Mouse (Mus musculus): Measurements from ENCODE around the gene Mrpl34. TPM values are rescaled to one million over a fixed set of nuclear protein-coding genes. Genes with fewer than 3 reads are reported as not detected.
A peak's percentile ranks its signal among the peaks of the same experiment; 100 is the strongest.

Gene Mrpl34
- polyA plus RNA-seq, 1 experiment: 14.2 TPM

GRCm38 (mm10) chr8:71485142-71486135 lies 20.7 kb downstream of the Mrpl34 start, which contains the start of gene Ano8:
TSS of gene Ano8 (minus strand) at chr8:71485963.
- Histone ChIP-seq H3K36me3 (ENCODE audit: control insufficient read depth, insufficient read depth, low read length) (no peaks in the 10 kb centered on the region), H3K4me1 (ENCODE audit: control insufficient read depth, insufficient read depth, low read length) (peaks cover 39% of the 10 kb centered on the region), H3K27me3 (ENCODE audit: control insufficient read depth, insufficient read depth, low read length) (no peaks in the 10 kb centered on the region), H3K27ac (ENCODE audit: control insufficient read depth, insufficient read depth, low read depth, low read length) (no peak within 1 kb of the TSS), H3K4me3 (ENCODE audit: control insufficient read depth, low read depth, low read length) (peak within 1 kb of the TSS; percentile 57)
- TF ChIP-seq POLR2A (IDR thresholded peaks at IDR 0.05; ENCODE audit: control insufficient read depth, low read depth, low read length) (no peak), CTCF (IDR thresholded peaks at IDR 0.05; ENCODE audit: control insufficient read depth, insufficient read depth, insufficient replicate concordance, low read depth, low read length) (no peak)

- Histone ChIP-seq H3K27ac (ENCODE audit: control insufficient read depth, insufficient read depth, low read depth, low read length) (no peak overlapping the region), H3K4me3 (ENCODE audit: control insufficient read depth, low read depth, low read length) (no peak overlapping the region)
Measured at GRCm38 (mm10) chr8:71486136-71486529, 21.4 kb downstream of the Mrpl34 start.

GRCm38 (mm10) chr8:71487691-71488445 lies 23.1 kb downstream of the Mrpl34 start, which contains the start of gene Gtpbp3:
TSS of gene Gtpbp3 (plus strand) at chr8:71488103.
- TF ChIP-seq CTCF (IDR thresholded peaks at IDR 0.05; ENCODE audit: control insufficient read depth, insufficient read depth, insufficient replicate concordance, low read depth, low read length) (no peak), POLR2A (IDR thresholded peaks at IDR 0.05; ENCODE audit: control insufficient read depth, low read depth, low read length) (no peak)
- Histone ChIP-seq H3K4me1 (ENCODE audit: control insufficient read depth, insufficient read depth, low read length) (peaks cover 30% of the 10 kb centered on the region), H3K4me3 (ENCODE audit: control insufficient read depth, low read depth, low read length) (peak within 1 kb of the TSS; percentile 88), H3K36me3 (ENCODE audit: control insufficient read depth, insufficient read depth, low read length) (peaks cover 3% of the 10 kb centered on the region), H3K27me3 (ENCODE audit: control insufficient read depth, insufficient read depth, low read length) (no peaks in the 10 kb centered on the region), H3K27ac (ENCODE audit: control insufficient read depth, insufficient read depth, low read depth, low read length) (peak within 1 kb of the TSS; percentile 77)

More at GRCm38 (mm10) chr8:71486136-71486529, 21.4 kb downstream of the Mrpl34 start:
- Histone ChIP-seq H3K27me3 (ENCODE audit: control insufficient read depth, insufficient read depth, low read length) (no peaks in the 10 kb centered on the region), H3K36me3 (ENCODE audit: control insufficient read depth, insufficient read depth, low read length) (no peaks in the 10 kb centered on the region), H3K4me1 (ENCODE audit: control insufficient read depth, insufficient read depth, low read length) (peaks cover 35% of the 10 kb centered on the region)
- TF ChIP-seq CTCF (IDR thresholded peaks at IDR 0.05; ENCODE audit: control insufficient read depth, insufficient read depth, insufficient replicate concordance, low read depth, low read length): no peak
- TF ChIP-seq POLR2A (IDR thresholded peaks at IDR 0.05; ENCODE audit: control insufficient read depth, low read depth, low read length): no peak

GRCm38 (mm10) chr8:71488454-71488853 lies 23.7 kb downstream of the Mrpl34 start:
- H3K27me3 ChIP-seq (ENCODE audit: control insufficient read depth, insufficient read depth, low read length): no peaks in the 10 kb centered on the region
- H3K4me1 ChIP-seq (ENCODE audit: control insufficient read depth, insufficient read depth, low read length): peaks cover 30% of the 10 kb centered on the region
- H3K4me3 ChIP-seq (ENCODE audit: control insufficient read depth, low read depth, low read length): peak overlapping the region; percentile 88
- TF ChIP-seq POLR2A (IDR thresholded peaks at IDR 0.05; ENCODE audit: control insufficient read depth, low read depth, low read length) (peak; percentile 64), CTCF (IDR thresholded peaks at IDR 0.05; ENCODE audit: control insufficient read depth, insufficient read depth, insufficient replicate concordance, low read depth, low read length) (0 out of 2 replicates have a peak, but pooled peaks have one; percentile 11)
- H3K27ac ChIP-seq (ENCODE audit: control insufficient read depth, insufficient read depth, low read depth, low read length): no peak overlapping the region; the same call in 1 of the 2 replicates
- H3K36me3 ChIP-seq (ENCODE audit: control insufficient read depth, insufficient read depth, low read length): peaks cover 3% of the 10 kb centered on the region

- Histone ChIP-seq H3K4me3 (ENCODE audit: control insufficient read depth, low read depth, low read length) (no peak overlapping the region), H3K36me3 (ENCODE audit: control insufficient read depth, insufficient read depth, low read length) (peaks cover 3% of the 10 kb centered on the region), H3K4me1 (ENCODE audit: control insufficient read depth, insufficient read depth, low read length) (peaks cover 8% of the 10 kb centered on the region), H3K27me3 (ENCODE audit: control insufficient read depth, insufficient read depth, low read length) (no peaks in the 10 kb centered on the region), H3K27ac (ENCODE audit: control insufficient read depth, insufficient read depth, low read depth, low read length) (no peak overlapping the region)
- no peak for TF ChIP-seq POLR2A (IDR thresholded peaks at IDR 0.05; ENCODE audit: control insufficient read depth, low read depth, low read length)
- peak; percentile 75; the same call in 1 of the 2 replicates for TF ChIP-seq CTCF (IDR thresholded peaks at IDR 0.05; ENCODE audit: control insufficient read depth, insufficient read depth, insufficient replicate concordance, low read depth, low read length)
Measured at GRCm38 (mm10) chr8:71495039-71495438, 30.3 kb downstream of the Mrpl34 start.

GRCm38 (mm10) chr8:71495811-71496210 lies 31.1 kb downstream of the Mrpl34 start:
- H3K36me3 ChIP-seq (ENCODE audit: control insufficient read depth, insufficient read depth, low read length): peaks cover 3% of the 10 kb centered on the region
- H3K27me3 ChIP-seq (ENCODE audit: control insufficient read depth, insufficient read depth, low read length): no peaks in the 10 kb centered on the region
- TF ChIP-seq CTCF (IDR thresholded peaks at IDR 0.05; ENCODE audit: control insufficient read depth, insufficient read depth, insufficient replicate concordance, low read depth, low read length) (no peak), POLR2A (IDR thresholded peaks at IDR 0.05; ENCODE audit: control insufficient read depth, low read depth, low read length) (no peak)
- peaks cover 8% of the 10 kb centered on the region for H3K4me1 ChIP-seq (ENCODE audit: control insufficient read depth, insufficient read depth, low read length)
- no peak overlapping the region for H3K4me3 ChIP-seq (ENCODE audit: control insufficient read depth, low read depth, low read length)
- peak overlapping the region; percentile 1; the same call in 1 of the 2 replicates for H3K27ac ChIP-seq (ENCODE audit: control insufficient read depth, insufficient read depth, low read depth, low read length)

Data from testis, adult 2 months (tissue).